Mouse (Mus musculus): ENCODE data around the gene Dnajb13. TPM values are rescaled to one million over a fixed set of nuclear protein-coding genes. Genes with fewer than 3 reads are reported as not detected.

Dnajb13 gene
- polyA plus RNA-seq (2012; rRNA removed): 2.2 and 3.0 TPM in 2 replicates

GRCm38 (mm10) chr7:100514573-100514972 lies at the start of gene Dnajb13:
Dnajb13 (minus strand) TSS chr7:100514960.
- TF ChIP-seq CTCF (IDR thresholded peaks at IDR 0.05; ENCODE audit: borderline replicate concordance, control insufficient read depth, extremely low read depth, insufficient read depth, low read length, poor library complexity): no peak
- TF ChIP-seq POLR2A (IDR thresholded peaks at IDR 0.05; ENCODE audit: control insufficient read depth, extremely low read depth, insufficient read depth, low read length, poor library complexity): no peak
- H3K27me3 ChIP-seq (ENCODE audit: control insufficient read depth, insufficient read depth, low read length): no peaks in the 10 kb centered on the region
- H3K4me1 ChIP-seq (replicated peaks; ENCODE audit: control insufficient read depth, insufficient read depth, low read length): peaks cover 10% of the 10 kb centered on the region
- H3K27ac ChIP-seq (ENCODE audit: control insufficient read depth, insufficient read depth, low read length): no peak within 1 kb of the TSS
- WGBS: 78% methylated on average over 11 of the region's 11 CpGs
- no peak within 1 kb of the TSS for H3K4me3 ChIP-seq (ENCODE audit: control insufficient read depth, insufficient read depth, low read length)
- DNase-seq: no peak
- H3K36me3 ChIP-seq (ENCODE audit: control insufficient read depth, insufficient read depth, low read length): no peaks in the 10 kb centered on the region

- DNase-seq: no peak
- Histone ChIP-seq H3K4me3 (ENCODE audit: control insufficient read depth, insufficient read depth, low read length) (no peak overlapping the region), H3K27me3 (ENCODE audit: control insufficient read depth, insufficient read depth, low read length) (no peaks in the 10 kb centered on the region), H3K36me3 (ENCODE audit: control insufficient read depth, insufficient read depth, low read length) (0 out of 2 replicates have a peak, but pooled peaks cover 4% of the 10 kb centered on the region), H3K4me1 (replicated peaks; ENCODE audit: control insufficient read depth, insufficient read depth, low read length) (no peaks in the 10 kb centered on the region), H3K27ac (ENCODE audit: control insufficient read depth, insufficient read depth, low read length) (no peak overlapping the region)
- 94% methylated on average over 11 of the region's 11 CpGs for WGBS
- TF ChIP-seq POLR2A (IDR thresholded peaks at IDR 0.05; ENCODE audit: control insufficient read depth, extremely low read depth, insufficient read depth, low read length, poor library complexity): no peak
- TF ChIP-seq CTCF (IDR thresholded peaks at IDR 0.05; ENCODE audit: borderline replicate concordance, control insufficient read depth, extremely low read depth, insufficient read depth, low read length, poor library complexity): no peak
These were observed 47.3 kb upstream of the Dnajb13 start for GRCm38 (mm10) chr7:100561861-100562587.

- Histone ChIP-seq H3K27ac (ENCODE audit: control insufficient read depth, insufficient read depth, low read length) (no peak overlapping the region), H3K27me3 (ENCODE audit: control insufficient read depth, insufficient read depth, low read length) (no peaks in the 10 kb centered on the region), H3K4me1 (replicated peaks; ENCODE audit: control insufficient read depth, insufficient read depth, low read length) (no peaks in the 10 kb centered on the region), H3K36me3 (ENCODE audit: control insufficient read depth, insufficient read depth, low read length) (no peaks in the 10 kb centered on the region), H3K4me3 (ENCODE audit: control insufficient read depth, insufficient read depth, low read length) (no peak overlapping the region)
- no peak for DNase-seq
- 94% methylated on average over 4 of the region's 4 CpGs for WGBS
- no peak for TF ChIP-seq POLR2A (IDR thresholded peaks at IDR 0.05; ENCODE audit: control insufficient read depth, extremely low read depth, insufficient read depth, low read length, poor library complexity)
- TF ChIP-seq CTCF (IDR thresholded peaks at IDR 0.05; ENCODE audit: borderline replicate concordance, control insufficient read depth, extremely low read depth, insufficient read depth, low read length, poor library complexity): no peak
These were observed 44.6 kb upstream of the Dnajb13 start for GRCm38 (mm10) chr7:100559331-100559730.

GRCm38 (mm10) chr7:100557241-100557640 lies 42.5 kb upstream of the Dnajb13 start:
- Histone ChIP-seq H3K4me1 (replicated peaks; ENCODE audit: control insufficient read depth, insufficient read depth, low read length) (no peaks in the 10 kb centered on the region), H3K4me3 (ENCODE audit: control insufficient read depth, insufficient read depth, low read length) (no peak overlapping the region), H3K27me3 (ENCODE audit: control insufficient read depth, insufficient read depth, low read length) (no peaks in the 10 kb centered on the region), H3K27ac (ENCODE audit: control insufficient read depth, insufficient read depth, low read length) (no peak overlapping the region), H3K36me3 (ENCODE audit: control insufficient read depth, insufficient read depth, low read length) (no peaks in the 10 kb centered on the region)
- DNase-seq: no peak
- WGBS: 98% methylated on average over 5 of the region's 5 CpGs
- TF ChIP-seq POLR2A (IDR thresholded peaks at IDR 0.05; ENCODE audit: control insufficient read depth, extremely low read depth, insufficient read depth, low read length, poor library complexity) (no peak), CTCF (IDR thresholded peaks at IDR 0.05; ENCODE audit: borderline replicate concordance, control insufficient read depth, extremely low read depth, insufficient read depth, low read length, poor library complexity) (no peak)

GRCm38 (mm10) chr7:100555431-100555951 lies 40.7 kb upstream of the Dnajb13 start:
- Histone ChIP-seq H3K4me1 (replicated peaks; ENCODE audit: control insufficient read depth, insufficient read depth, low read length) (no peaks in the 10 kb centered on the region), H3K36me3 (ENCODE audit: control insufficient read depth, insufficient read depth, low read length) (no peaks in the 10 kb centered on the region), H3K27ac (ENCODE audit: control insufficient read depth, insufficient read depth, low read length) (no peak overlapping the region), H3K27me3 (ENCODE audit: control insufficient read depth, insufficient read depth, low read length) (no peaks in the 10 kb centered on the region), H3K4me3 (ENCODE audit: control insufficient read depth, insufficient read depth, low read length) (no peak overlapping the region)
- 93% methylated on average over 13 of the region's 13 CpGs for WGBS
- no peak for TF ChIP-seq POLR2A (IDR thresholded peaks at IDR 0.05; ENCODE audit: control insufficient read depth, extremely low read depth, insufficient read depth, low read length, poor library complexity)
- TF ChIP-seq CTCF (IDR thresholded peaks at IDR 0.05; ENCODE audit: borderline replicate concordance, control insufficient read depth, extremely low read depth, insufficient read depth, low read length, poor library complexity): no peak
- no peak for DNase-seq

- H3K36me3 ChIP-seq (ENCODE audit: control insufficient read depth, insufficient read depth, low read length): no peaks in the 10 kb centered on the region
- DNase-seq: no peak
- WGBS: 97% methylated on average over 5 of the region's 5 CpGs
- H3K4me1 ChIP-seq (replicated peaks; ENCODE audit: control insufficient read depth, insufficient read depth, low read length): no peaks in the 10 kb centered on the region
- no peak for TF ChIP-seq POLR2A (IDR thresholded peaks at IDR 0.05; ENCODE audit: control insufficient read depth, extremely low read depth, insufficient read depth, low read length, poor library complexity)
- no peak for TF ChIP-seq CTCF (IDR thresholded peaks at IDR 0.05; ENCODE audit: borderline replicate concordance, control insufficient read depth, extremely low read depth, insufficient read depth, low read length, poor library complexity)
- H3K4me3 ChIP-seq (ENCODE audit: control insufficient read depth, insufficient read depth, low read length): no peak overlapping the region
- no peaks in the 10 kb centered on the region for H3K27me3 ChIP-seq (ENCODE audit: control insufficient read depth, insufficient read depth, low read length)
- H3K27ac ChIP-seq (ENCODE audit: control insufficient read depth, insufficient read depth, low read length): no peak overlapping the region
These were observed 40.2 kb upstream of the Dnajb13 start for GRCm38 (mm10) chr7:100554939-100555338.

Data from thymus, adult 2 months (tissue).